Mouse (Mus musculus): ENCODE data around the gene Cebpz. TPM values are rescaled to one million over a fixed set of nuclear protein-coding genes. Genes with fewer than 3 reads are reported as not detected.

The Cebpz gene
- polyA plus RNA-seq, 1 experiment, result not detected

DNA sequence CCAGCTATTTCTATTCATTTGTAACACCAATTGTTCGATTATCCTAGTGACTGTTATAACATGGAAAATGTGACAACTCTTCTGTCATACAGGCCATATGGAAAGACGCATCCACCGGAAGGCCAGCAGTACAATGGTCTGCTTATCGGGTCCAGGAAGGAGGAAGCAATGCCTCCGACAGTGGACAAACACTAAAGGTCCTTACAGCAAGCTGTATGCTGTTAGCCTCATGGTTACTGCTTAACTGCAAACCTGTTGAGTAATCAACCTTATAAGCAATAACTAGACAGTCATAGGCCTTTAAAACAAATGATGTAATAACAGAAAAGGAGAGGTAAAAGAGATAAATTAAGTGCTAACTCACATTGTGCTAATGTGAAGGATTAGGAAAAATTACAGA lies 14.4 kb upstream of the Cebpz start:
- no peaks in the 10 kb centered on the region for H3K4me1 ChIP-seq (ENCODE audit: control insufficient read depth, insufficient read depth, low read length)
- H3K27ac ChIP-seq (ENCODE audit: insufficient read depth, low read depth, low read length), result no peak overlapping the region
- no peak overlapping the region for H3K4me3 ChIP-seq (ENCODE audit: insufficient read depth, low read depth, low read length)
- 94% methylated on average over 5 of the region's 5 CpGs for WGBS
- no peak for TF ChIP-seq POLR2A (IDR thresholded peaks at IDR 0.05; ENCODE audit: insufficient read depth, low read depth, low read length)

DNA sequence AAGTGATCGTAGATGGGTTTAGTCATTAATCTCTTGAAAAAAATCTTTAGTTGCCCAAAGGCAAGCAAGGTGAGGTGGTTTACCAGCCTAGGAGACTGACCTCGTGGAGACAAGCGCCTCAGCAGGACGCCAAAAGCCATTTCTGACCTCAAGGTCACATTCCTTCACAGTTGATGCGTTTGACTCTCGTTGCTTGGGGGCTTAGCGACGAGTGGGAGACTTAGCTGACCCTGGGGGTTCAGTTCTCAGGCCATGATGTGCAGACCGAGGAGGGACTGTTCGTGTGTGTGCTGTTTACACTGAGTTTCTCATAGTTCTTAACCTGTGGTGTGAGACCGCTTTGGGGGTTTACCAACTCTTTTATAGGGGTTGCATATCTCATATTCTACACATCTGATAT lies 5.7 kb upstream of the Cebpz start:
- Histone ChIP-seq H3K4me1 (ENCODE audit: control insufficient read depth, insufficient read depth, low read length) (no peaks in the 10 kb centered on the region), H3K27ac (ENCODE audit: insufficient read depth, low read depth, low read length) (no peak overlapping the region), H3K4me3 (ENCODE audit: insufficient read depth, low read depth, low read length) (no peak overlapping the region)
- TF ChIP-seq CTCF (IDR thresholded peaks at IDR 0.05; ENCODE audit: insufficient read depth, low read depth, low read length), result no peak
- no peak for TF ChIP-seq POLR2A (IDR thresholded peaks at IDR 0.05; ENCODE audit: insufficient read depth, low read depth, low read length)
- WGBS, result 79% methylated on average over 11 of the region's 11 CpGs

- H3K27ac ChIP-seq (ENCODE audit: insufficient read depth, low read depth, low read length), result no peak overlapping the region
- WGBS, result 88% methylated on average over 4 of the region's 4 CpGs
- H3K4me3 ChIP-seq (ENCODE audit: insufficient read depth, low read depth, low read length), result no peak overlapping the region
- TF ChIP-seq CTCF (IDR thresholded peaks at IDR 0.05; ENCODE audit: insufficient read depth, low read depth, low read length) (no peak), POLR2A (IDR thresholded peaks at IDR 0.05; ENCODE audit: insufficient read depth, low read depth, low read length) (no peak)
- no peaks in the 10 kb centered on the region for H3K4me1 ChIP-seq (ENCODE audit: control insufficient read depth, insufficient read depth, low read length)
Measured at GRCm38 (mm10) chr17:78938927-78939326, 2.1 kb upstream of the Cebpz start.

GRCm38 (mm10) chr17:78937229-78937853 lies 475 bp upstream of the Cebpz start:
- peak overlapping the region; percentile 44 for H3K27ac ChIP-seq (ENCODE audit: insufficient read depth, low read depth, low read length)
- 0 out of 2 replicates have a peak, but pooled peaks cover 2% of the 10 kb centered on the region for H3K4me1 ChIP-seq (ENCODE audit: control insufficient read depth, insufficient read depth, low read length)
- no peak for TF ChIP-seq POLR2A (IDR thresholded peaks at IDR 0.05; ENCODE audit: insufficient read depth, low read depth, low read length)
- TF ChIP-seq CTCF (IDR thresholded peaks at IDR 0.05; ENCODE audit: insufficient read depth, low read depth, low read length), result no peak
- WGBS, result 6% methylated on average over 26 of the region's 26 CpGs
- peak overlapping the region; percentile 75 for H3K4me3 ChIP-seq (ENCODE audit: insufficient read depth, low read depth, low read length)

DNA sequence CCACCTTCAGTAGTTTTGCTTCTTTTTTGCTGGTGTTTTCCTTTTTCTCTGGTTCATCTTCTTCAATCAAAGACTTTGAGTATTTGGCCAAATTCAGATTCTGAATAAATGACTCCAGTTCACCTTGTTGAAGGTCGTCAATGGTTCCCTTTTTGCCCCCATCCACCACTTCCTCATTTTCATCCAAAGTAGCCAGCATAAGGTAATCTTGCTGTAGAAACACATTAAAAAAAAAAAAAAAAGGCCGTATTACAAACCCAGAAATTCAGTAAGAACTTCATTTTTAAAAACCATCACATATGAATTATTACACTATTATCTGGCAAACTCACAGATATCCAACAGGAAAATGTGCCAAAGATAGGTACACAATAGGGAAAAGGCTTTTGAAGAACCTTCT lies 1.0 kb downstream of the Cebpz start:
- Histone ChIP-seq H3K4me3 (ENCODE audit: insufficient read depth, low read depth, low read length) (no peak overlapping the region), H3K27ac (ENCODE audit: insufficient read depth, low read depth, low read length) (no peak overlapping the region), H3K4me1 (ENCODE audit: control insufficient read depth, insufficient read depth, low read length) (0 out of 2 replicates have a peak, but pooled peaks cover 2% of the 10 kb centered on the region)
- no peak for TF ChIP-seq CTCF (IDR thresholded peaks at IDR 0.05; ENCODE audit: insufficient read depth, low read depth, low read length)
- no peak for TF ChIP-seq POLR2A (IDR thresholded peaks at IDR 0.05; ENCODE audit: insufficient read depth, low read depth, low read length)
- 86% methylated on average over 2 of the region's 2 CpGs for WGBS

DNA sequence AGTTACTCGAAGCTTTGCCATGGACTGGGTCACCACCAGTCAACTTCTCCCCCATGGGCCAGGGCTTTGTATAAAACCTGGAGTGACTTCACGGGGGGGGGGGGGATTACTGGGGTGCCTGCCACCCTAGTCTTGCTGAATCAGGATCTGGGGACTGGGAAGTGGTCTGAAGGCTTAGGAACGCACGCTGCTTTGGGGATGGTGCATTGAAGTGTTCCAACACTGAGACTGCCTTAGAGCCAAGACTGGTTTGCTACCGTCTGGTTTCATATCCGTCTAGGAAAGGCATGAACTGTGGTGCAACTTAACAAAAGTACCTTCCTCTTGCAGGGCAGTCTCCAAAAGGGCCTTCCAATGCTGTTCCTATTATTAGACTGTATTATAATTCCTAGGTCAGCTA lies 19.2 kb downstream of the Cebpz start:
- WGBS, result 30% methylated on average over 6 of the region's 6 CpGs
- TF ChIP-seq POLR2A (IDR thresholded peaks at IDR 0.05; ENCODE audit: insufficient read depth, low read depth, low read length), result no peak
- no peak for TF ChIP-seq CTCF (IDR thresholded peaks at IDR 0.05; ENCODE audit: insufficient read depth, low read depth, low read length)
- Histone ChIP-seq H3K27ac (ENCODE audit: insufficient read depth, low read depth, low read length) (no peak overlapping the region), H3K4me1 (ENCODE audit: control insufficient read depth, insufficient read depth, low read length) (peaks cover 7% of the 10 kb centered on the region), H3K4me3 (ENCODE audit: insufficient read depth, low read depth, low read length) (no peak overlapping the region)

- under 1% methylated on average over 11 of the region's 11 CpGs for WGBS
- TF ChIP-seq CTCF (IDR thresholded peaks at IDR 0.05; ENCODE audit: insufficient read depth, low read depth, low read length) (no peak), POLR2A (IDR thresholded peaks at IDR 0.05; ENCODE audit: insufficient read depth, low read depth, low read length) (no peak)
- Histone ChIP-seq H3K4me3 (ENCODE audit: insufficient read depth, low read depth, low read length) (peak overlapping the region; percentile 81), H3K27ac (ENCODE audit: insufficient read depth, low read depth, low read length) (peak overlapping the region; percentile 48), H3K4me1 (ENCODE audit: control insufficient read depth, insufficient read depth, low read length) (peaks cover 7% of the 10 kb centered on the region)
Measured at GRCm38 (mm10) chr17:78916899-78917298, 20.0 kb downstream of the Cebpz start.

DNA sequence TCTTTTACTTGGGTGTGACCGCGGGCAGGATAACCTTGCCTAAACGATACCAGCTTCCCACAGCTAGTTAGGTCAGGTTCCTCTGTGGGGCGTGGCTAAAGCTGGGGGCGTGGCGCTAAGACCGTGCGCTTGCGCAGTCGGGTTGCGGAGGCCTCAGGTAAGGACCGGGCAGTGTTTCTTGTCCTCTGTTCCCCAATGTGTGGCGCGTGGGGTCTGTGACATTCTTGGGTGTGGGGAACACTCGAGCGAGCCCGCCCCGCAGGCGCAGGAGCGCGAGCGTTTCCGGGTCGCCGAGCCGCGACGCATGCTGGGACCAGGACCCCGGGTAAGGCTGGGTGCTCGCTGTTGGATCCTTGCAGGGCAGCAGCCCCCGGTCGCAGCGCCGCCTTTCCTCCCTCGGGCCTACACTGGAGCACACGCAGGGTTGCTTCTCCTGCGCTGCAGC lies 20.5 kb downstream of the Cebpz start, which contains the start of gene Cebpzos:
Gene Cebpzos (plus strand): TSS at position 132 of the 445 bp plus-strand sequence.
- peaks cover 7% of the 10 kb centered on the region for H3K4me1 ChIP-seq (ENCODE audit: control insufficient read depth, insufficient read depth, low read length)
- under 1% methylated on average over 37 of the region's 37 CpGs for WGBS
- H3K4me3 ChIP-seq (ENCODE audit: insufficient read depth, low read depth, low read length), result peak within 1 kb of the TSS; percentile 81
- TF ChIP-seq POLR2A (IDR thresholded peaks at IDR 0.05; ENCODE audit: insufficient read depth, low read depth, low read length) (peak; percentile 69), CTCF (IDR thresholded peaks at IDR 0.05; ENCODE audit: insufficient read depth, low read depth, low read length) (no peak)
- peak within 1 kb of the TSS; percentile 48 for H3K27ac ChIP-seq (ENCODE audit: insufficient read depth, low read depth, low read length)

GRCm38 (mm10) chr17:78915772-78916171 lies 21.1 kb downstream of the Cebpz start:
- H3K4me3 ChIP-seq (ENCODE audit: insufficient read depth, low read depth, low read length), result peak overlapping the region; percentile 81
- H3K27ac ChIP-seq (ENCODE audit: insufficient read depth, low read depth, low read length), result peak overlapping the region; percentile 48; the same call in 1 of the 2 replicates
- peaks cover 7% of the 10 kb centered on the region for H3K4me1 ChIP-seq (ENCODE audit: control insufficient read depth, insufficient read depth, low read length)
- TF ChIP-seq POLR2A (IDR thresholded peaks at IDR 0.05; ENCODE audit: insufficient read depth, low read depth, low read length) (no peak), CTCF (IDR thresholded peaks at IDR 0.05; ENCODE audit: insufficient read depth, low read depth, low read length) (no peak)
- 45% methylated on average over 6 of the region's 6 CpGs for WGBS

Data from olfactory bulb, adult 2 months (tissue).